Mouse (Mus musculus): ENCODE results near the gene Camta1. TPM values are rescaled to one million over a fixed set of nuclear protein-coding genes. Genes with fewer than 3 reads are reported as not detected.
A peak's percentile ranks its signal among the peaks of the same experiment; 100 is the strongest.

The Camta1 gene
- polyA plus RNA-seq, 1 experiment from 2014 or later = 83.5 TPM

GRCm38 (mm10) chr4:151569586-151569985 lies 292.1 kb downstream of the Camta1 start:
- no peaks in the 10 kb centered on the region for H3K4me1 ChIP-seq (ENCODE audit: insufficient read depth, low read length)
- 77% methylated on average over 3 of the region's 3 CpGs for WGBS
- ATAC-seq (ENCODE audit: low FRiP score, low TSS enrichment) = no peak

GRCm38 (mm10) chr4:151568887-151569286 lies 292.8 kb downstream of the Camta1 start:
- Histone ChIP-seq H3K4me1 (ENCODE audit: insufficient read depth, low read length) (no peaks in the 10 kb centered on the region), H3K36me3 (ENCODE audit: insufficient read depth, low read length) (no peaks in the 10 kb centered on the region), H3K27me3 (ENCODE audit: insufficient read depth, low read length) (no peaks in the 10 kb centered on the region), H3K9me3 (ENCODE audit: low read length) (no peaks in the 10 kb centered on the region), H3K27ac (ENCODE audit: low read length) (no peak overlapping the region), H3K4me3 (ENCODE audit: low read length) (no peak overlapping the region), H3K4me2 (replicated peaks; ENCODE audit: low read depth, low read length) (no peak overlapping the region), H3K9ac (replicated peaks; ENCODE audit: low read length) (no peak overlapping the region)
- no peak for ATAC-seq (ENCODE audit: low FRiP score, low TSS enrichment)
- 60% methylated on average over 7 of the region's 7 CpGs for WGBS

More at GRCm38 (mm10) chr4:151569586-151569985, 292.1 kb downstream of the Camta1 start:
- H3K4me2 ChIP-seq (replicated peaks; ENCODE audit: low read depth, low read length) = no peak overlapping the region
- H3K27me3 ChIP-seq (ENCODE audit: insufficient read depth, low read length) = no peaks in the 10 kb centered on the region
- no peaks in the 10 kb centered on the region for H3K9me3 ChIP-seq (ENCODE audit: low read length)
- H3K36me3 ChIP-seq (ENCODE audit: insufficient read depth, low read length) = no peaks in the 10 kb centered on the region
- H3K4me3 ChIP-seq (ENCODE audit: low read length) = no peak overlapping the region
- H3K27ac ChIP-seq (ENCODE audit: low read length) = no peak overlapping the region
- no peak overlapping the region for H3K9ac ChIP-seq (replicated peaks; ENCODE audit: low read length)

GRCm38 (mm10) chr4:151567105-151567504 lies 294.6 kb downstream of the Camta1 start:
- ATAC-seq (ENCODE audit: low FRiP score, low TSS enrichment) = no peak; the same call in 1 of the 2 replicates
- Histone ChIP-seq H3K36me3 (ENCODE audit: insufficient read depth, low read length) (no peaks in the 10 kb centered on the region), H3K4me2 (replicated peaks; ENCODE audit: low read depth, low read length) (no peak overlapping the region), H3K9ac (replicated peaks; ENCODE audit: low read length) (no peak overlapping the region), H3K4me3 (ENCODE audit: low read length) (no peak overlapping the region), H3K9me3 (ENCODE audit: low read length) (no peaks in the 10 kb centered on the region), H3K27me3 (ENCODE audit: insufficient read depth, low read length) (no peaks in the 10 kb centered on the region), H3K27ac (ENCODE audit: low read length) (no peak overlapping the region), H3K4me1 (ENCODE audit: insufficient read depth, low read length) (no peaks in the 10 kb centered on the region)
- WGBS = 74% methylated on average over 4 of the region's 4 CpGs

- Histone ChIP-seq H3K4me3 (ENCODE audit: low read length) (no peak overlapping the region), H3K27ac (ENCODE audit: low read length) (no peak overlapping the region), H3K4me1 (ENCODE audit: insufficient read depth, low read length) (peaks cover 16% of the 10 kb centered on the region), H3K27me3 (ENCODE audit: insufficient read depth, low read length) (no peaks in the 10 kb centered on the region), H3K9me3 (ENCODE audit: low read length) (no peaks in the 10 kb centered on the region; the same call in 1 of the 2 replicates), H3K9ac (replicated peaks; ENCODE audit: low read length) (no peak overlapping the region), H3K36me3 (ENCODE audit: insufficient read depth, low read length) (no peaks in the 10 kb centered on the region), H3K4me2 (replicated peaks; ENCODE audit: low read depth, low read length) (no peak overlapping the region)
- WGBS = 59% methylated on average over 9 of the region's 9 CpGs
- ATAC-seq (ENCODE audit: low FRiP score, low TSS enrichment) = no peak
Observed at GRCm38 (mm10) chr4:151555505-151555904, 306.2 kb downstream of the Camta1 start.

- no peak for ATAC-seq (ENCODE audit: low FRiP score, low TSS enrichment)
- H3K4me3 ChIP-seq (ENCODE audit: low read length) = no peak overlapping the region
- H3K27me3 ChIP-seq (ENCODE audit: insufficient read depth, low read length) = no peaks in the 10 kb centered on the region
- no peak overlapping the region for H3K9ac ChIP-seq (replicated peaks; ENCODE audit: low read length)
- H3K9me3 ChIP-seq (ENCODE audit: low read length) = no peaks in the 10 kb centered on the region
- H3K4me1 ChIP-seq (ENCODE audit: insufficient read depth, low read length) = peaks cover 20% of the 10 kb centered on the region
- no peak overlapping the region for H3K4me2 ChIP-seq (replicated peaks; ENCODE audit: low read depth, low read length)
- 41% methylated on average over 10 of the region's 10 CpGs for WGBS
- H3K27ac ChIP-seq (ENCODE audit: low read length) = no peak overlapping the region
- H3K36me3 ChIP-seq (ENCODE audit: insufficient read depth, low read length) = no peaks in the 10 kb centered on the region
Observed at GRCm38 (mm10) chr4:151549523-151549922, 312.2 kb downstream of the Camta1 start.

GRCm38 (mm10) chr4:151545452-151545851 lies 316.2 kb downstream of the Camta1 start:
- WGBS = 94% methylated on average over 3 of the region's 3 CpGs
- no peaks in the 10 kb centered on the region for H3K9me3 ChIP-seq (ENCODE audit: low read length)
- no peaks in the 10 kb centered on the region for H3K27me3 ChIP-seq (ENCODE audit: insufficient read depth, low read length)
- H3K4me3 ChIP-seq (ENCODE audit: low read length) = no peak overlapping the region
- no peak overlapping the region for H3K9ac ChIP-seq (replicated peaks; ENCODE audit: low read length)
- no peak overlapping the region for H3K27ac ChIP-seq (ENCODE audit: low read length)
- ATAC-seq (ENCODE audit: low FRiP score, low TSS enrichment) = no peak
- H3K4me1 ChIP-seq (ENCODE audit: insufficient read depth, low read length) = peaks cover 13% of the 10 kb centered on the region
- no peaks in the 10 kb centered on the region for H3K36me3 ChIP-seq (ENCODE audit: insufficient read depth, low read length)
- no peak overlapping the region for H3K4me2 ChIP-seq (replicated peaks; ENCODE audit: low read depth, low read length)

- H3K9me3 ChIP-seq (ENCODE audit: low read length) = no peaks in the 10 kb centered on the region
- no peak overlapping the region for H3K4me3 ChIP-seq (ENCODE audit: low read length)
- no peak overlapping the region for H3K27ac ChIP-seq (ENCODE audit: low read length)
- H3K9ac ChIP-seq (replicated peaks; ENCODE audit: low read length) = no peak overlapping the region
- H3K36me3 ChIP-seq (ENCODE audit: insufficient read depth, low read length) = no peaks in the 10 kb centered on the region
- no peaks in the 10 kb centered on the region for H3K27me3 ChIP-seq (ENCODE audit: insufficient read depth, low read length)
- ATAC-seq (ENCODE audit: low FRiP score, low TSS enrichment) = no peak
- 40% methylated on average over 5 of the region's 5 CpGs for WGBS
- no peak overlapping the region for H3K4me2 ChIP-seq (replicated peaks; ENCODE audit: low read depth, low read length)
- H3K4me1 ChIP-seq (ENCODE audit: insufficient read depth, low read length) = peaks cover 13% of the 10 kb centered on the region
Observed at GRCm38 (mm10) chr4:151544191-151544590, 317.5 kb downstream of the Camta1 start.

GRCm38 (mm10) chr4:151540546-151540945 lies 321.1 kb downstream of the Camta1 start:
- peak; percentile 52; the same call in 1 of the 2 replicates for ATAC-seq (ENCODE audit: low FRiP score, low TSS enrichment)
- Histone ChIP-seq H3K9me3 (ENCODE audit: low read length) (no peaks in the 10 kb centered on the region), H3K27ac (ENCODE audit: low read length) (no peak overlapping the region), H3K4me3 (ENCODE audit: low read length) (no peak overlapping the region), H3K9ac (replicated peaks; ENCODE audit: low read length) (no peak overlapping the region), H3K4me1 (ENCODE audit: insufficient read depth, low read length) (peaks cover 14% of the 10 kb centered on the region), H3K27me3 (ENCODE audit: insufficient read depth, low read length) (no peaks in the 10 kb centered on the region; the same call in 1 of the 2 replicates), H3K36me3 (ENCODE audit: insufficient read depth, low read length) (no peaks in the 10 kb centered on the region), H3K4me2 (replicated peaks; ENCODE audit: low read depth, low read length) (no peak overlapping the region)
- 40% methylated on average over 6 of the region's 6 CpGs for WGBS

GRCm38 (mm10) chr4:151539881-151540280 lies 321.8 kb downstream of the Camta1 start:
- Histone ChIP-seq H3K4me1 (ENCODE audit: insufficient read depth, low read length) (peaks cover 14% of the 10 kb centered on the region), H3K27ac (ENCODE audit: low read length) (no peak overlapping the region), H3K4me2 (replicated peaks; ENCODE audit: low read depth, low read length) (no peak overlapping the region), H3K27me3 (ENCODE audit: insufficient read depth, low read length) (no peaks in the 10 kb centered on the region; the same call in 1 of the 2 replicates), H3K9ac (replicated peaks; ENCODE audit: low read length) (no peak overlapping the region), H3K4me3 (ENCODE audit: low read length) (no peak overlapping the region), H3K9me3 (ENCODE audit: low read length) (no peaks in the 10 kb centered on the region), H3K36me3 (ENCODE audit: insufficient read depth, low read length) (no peaks in the 10 kb centered on the region)
- no peak for ATAC-seq (ENCODE audit: low FRiP score, low TSS enrichment)
- 73% methylated on average over 5 of the region's 5 CpGs for WGBS

- Histone ChIP-seq H3K4me2 (replicated peaks; ENCODE audit: low read depth, low read length) (no peak overlapping the region), H3K4me3 (ENCODE audit: low read length) (no peak overlapping the region), H3K36me3 (ENCODE audit: insufficient read depth, low read length) (no peaks in the 10 kb centered on the region), H3K9ac (replicated peaks; ENCODE audit: low read length) (no peak overlapping the region), H3K4me1 (ENCODE audit: insufficient read depth, low read length) (peaks cover 14% of the 10 kb centered on the region), H3K27me3 (ENCODE audit: insufficient read depth, low read length) (no peaks in the 10 kb centered on the region; the same call in 1 of the 2 replicates), H3K9me3 (ENCODE audit: low read length) (no peaks in the 10 kb centered on the region), H3K27ac (ENCODE audit: low read length) (no peak overlapping the region)
- WGBS = 51% methylated on average over 10 of the region's 10 CpGs
- peak; percentile 28; the same call in 1 of the 2 replicates for ATAC-seq (ENCODE audit: low FRiP score, low TSS enrichment)
Observed at GRCm38 (mm10) chr4:151539167-151539525, 322.5 kb downstream of the Camta1 start.

Measured in kidney, embryonic 16.5 days (tissue).